ENCODE assay signal across 8 mouse cellular contexts in the genomic region with DNA sequence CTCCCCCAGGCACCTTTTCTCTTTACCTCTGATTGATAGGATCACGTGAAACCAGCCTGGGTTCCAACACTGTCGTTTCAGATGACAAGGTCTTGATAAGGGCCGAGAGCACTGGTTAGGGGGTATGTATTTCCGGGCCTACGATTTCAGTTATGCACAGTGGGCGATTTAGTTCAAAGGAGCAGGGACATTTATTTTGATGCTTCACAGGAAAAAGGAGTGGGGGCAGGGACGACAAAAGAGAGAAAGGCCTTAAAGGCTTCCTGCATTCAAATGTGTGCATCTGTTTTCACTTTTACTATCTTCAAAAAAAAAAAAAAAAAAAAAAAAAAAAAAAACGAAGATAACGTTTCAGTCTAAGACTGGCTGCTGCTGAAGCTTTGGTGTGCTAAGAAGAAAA.
A peak's percentile ranks its signal among the peaks of the same experiment; 100 is the strongest.
DNase-seq lines count a peak whose midpoint lies in the region; ATAC-seq and TF ChIP-seq lines count a peak whose summit lies in the region.

No protein-coding gene starts in this region.

- no peak overlapping the region; the same call in 1 of the 2 replicates for H3K4me2 ChIP-seq in kidney, embryonic 14.5 days (replicated peaks; ENCODE audit: low read depth, low read length)
- 0 out of 2 replicates have a peak overlapping the region, but pooled peaks have one; percentile 3 for H3K4me2 ChIP-seq in liver, postnatal 0 days (ENCODE audit: low read depth, low read length)

- no peak overlapping the region for H3K9ac ChIP-seq in kidney, embryonic 14.5 days (ENCODE audit: low read depth, low read length)
- H3K9ac ChIP-seq in liver, postnatal 0 days (replicated peaks) = no peak overlapping the region

- H3K27me3 ChIP-seq in kidney, embryonic 14.5 days (ENCODE audit: control insufficient read depth, insufficient read depth, low read length) = no peaks in the 10 kb centered on the region
- no peaks in the 10 kb centered on the region for H3K27me3 ChIP-seq in liver, postnatal 0 days (ENCODE audit: insufficient read depth, low read length)

- H3K4me3 ChIP-seq in kidney, embryonic 14.5 days (ENCODE audit: low read length) = no peak overlapping the region
- H3K4me3 ChIP-seq in liver, postnatal 0 days (ENCODE audit: low read depth, low read length) = no peak overlapping the region

- TF ChIP-seq CTCF in liver, postnatal 0 days (IDR thresholded peaks at IDR 0.05; ENCODE audit: low read depth) = no peak

- 5% methylated on average over 9 of the region's 9 CpGs for WGBS in kidney, embryonic 14.5 days
- WGBS in liver, postnatal 0 days (ENCODE audit: insufficient replicate concordance) = 4% methylated on average over 9 of the region's 9 CpGs

- ATAC-seq in kidney, embryonic 14.5 days (ENCODE audit: low FRiP score, low TSS enrichment) = peak; percentile 57; the same call in 1 of the 2 replicates
- ATAC-seq in liver, postnatal 0 days = no peak

- no peak for TF ChIP-seq EP300 in liver, postnatal 0 days (IDR thresholded peaks at IDR 0.05; ENCODE audit: low read depth)

- no peak for DNase-seq in kidney, adult 18-20 months
- peak; percentile 60 for DNase-seq in embryo, embryonic 10.5 days (ENCODE audit: low spot score)
- no peak for DNase-seq in liver, postnatal 0 days
- peak; percentile 68 to 90 for DNase-seq in thymus, adult 18-20 months
- no peak for DNase-seq in ovary, postnatal 36 days (ENCODE audit: low spot score)
- DNase-seq in adrenal gland, postnatal 36 days = no peak
- no peak for DNase-seq in kidney, adult 11 months

- no peaks in the 10 kb centered on the region for H3K36me3 ChIP-seq in kidney, embryonic 14.5 days (ENCODE audit: control insufficient read depth, insufficient read depth, low read length)
- no peaks in the 10 kb centered on the region for H3K36me3 ChIP-seq in liver, postnatal 0 days (replicated peaks; ENCODE audit: insufficient read depth, low read length)

- H3K4me1 ChIP-seq in kidney, embryonic 14.5 days (ENCODE audit: control insufficient read depth, insufficient read depth, low read length) = no peaks in the 10 kb centered on the region
- no peaks in the 10 kb centered on the region for H3K4me1 ChIP-seq in liver, postnatal 0 days (ENCODE audit: insufficient read depth)

- H3K9me3 ChIP-seq in kidney, embryonic 14.5 days (ENCODE audit: control insufficient read depth, low read length) = no peaks in the 10 kb centered on the region
- no peaks in the 10 kb centered on the region for H3K9me3 ChIP-seq in liver, postnatal 0 days (ENCODE audit: low read length)

- no peak overlapping the region for H3K27ac ChIP-seq in kidney, embryonic 14.5 days (ENCODE audit: low read depth, low read length)
- H3K27ac ChIP-seq in liver, postnatal 0 days (ENCODE audit: low read depth) = no peak overlapping the region

Comparison
In these comparisons a context has a peak if more than half of its experiments do, and no peak if none do; other contexts are left out.
1. DNase-seq: peak in embryo, embryonic 10.5 days (single experiment) and thymus, adult 18-20 months (2 of 2); none in kidney, adult 18-20 months (single experiment), liver, postnatal 0 days (single experiment), ovary, postnatal 36 days (single experiment), adrenal gland, postnatal 36 days (0 of 2) and kidney, adult 11 months (single experiment).